Mouse (Mus musculus) c-Kit-positive CD71-positive TER-119-positive erythroid progenitor cells, embryonic 14.5 days (primary cell): ENCODE results near the gene U2af1.

Source experiments
- DNase-seq: peaks from one replicate; pipeline ENCODE4 v3.0.0-alpha.2; 2013; ENCODE audit warnings: low spot score

The U2af1 gene

GRCm38 (mm10) chr17:31660661-31661250, 2.1 kb upstream of the U2af1 start:
- DNase-seq = no peak

- no peak for DNase-seq
Measured at GRCm38 (mm10) chr17:31658136-31658467, 590 bp downstream of the U2af1 start.

- peak; percentile 22 for DNase-seq
Measured at GRCm38 (mm10) chr17:31657141-31657983, 1.3 kb downstream of the U2af1 start.

- no peak for DNase-seq
Measured at GRCm38 (mm10) chr17:31656682-31657081, 2.0 kb downstream of the U2af1 start.

GRCm38 (mm10) chr17:31655366-31655765, 3.3 kb downstream of the U2af1 start:
- DNase-seq = no peak

GRCm38 (mm10) chr17:31653277-31653676, 5.4 kb downstream of the U2af1 start:
- DNase-seq = no peak

GRCm38 (mm10) chr17:31652152-31652551, 6.5 kb downstream of the U2af1 start:
- DNase-seq = no peak

GRCm38 (mm10) chr17:31646199-31647002, 12.3 kb downstream of the U2af1 start:
- DNase-seq = no peak

- no peak for DNase-seq
Measured at GRCm38 (mm10) chr17:31642913-31643312, 15.8 kb downstream of the U2af1 start.

GRCm38 (mm10) chr17:31642331-31642730, 16.4 kb downstream of the U2af1 start:
- DNase-seq = no peak

- no peak for DNase-seq
Measured at GRCm38 (mm10) chr17:31639651-31640050, 19.0 kb downstream of the U2af1 start.

GRCm38 (mm10) chr17:31637866-31638570, 20.7 kb downstream of the U2af1 start:
- DNase-seq = no peak

GRCm38 (mm10) chr17:31636942-31637811, 21.5 kb downstream of the U2af1 start, which contains the start of gene Cbs:
Gene Cbs (minus strand): TSS chr17:31637238.
- no peak for DNase-seq

GRCm38 (mm10) chr17:31636277-31636941, 22.3 kb downstream of the U2af1 start:
- no peak for DNase-seq

GRCm38 (mm10) chr17:31635781-31636180, 22.9 kb downstream of the U2af1 start:
- DNase-seq = no peak

- no peak for DNase-seq
Measured at GRCm38 (mm10) chr17:31634896-31635295, 23.8 kb downstream of the U2af1 start.

GRCm38 (mm10) chr17:31633007-31633406, 25.7 kb downstream of the U2af1 start:
- no peak for DNase-seq

- DNase-seq = no peak
Measured at GRCm38 (mm10) chr17:31631081-31631800, 27.5 kb downstream of the U2af1 start.

- DNase-seq = no peak
Measured at GRCm38 (mm10) chr17:31627961-31628360, 30.7 kb downstream of the U2af1 start.

- no peak for DNase-seq
Measured at GRCm38 (mm10) chr17:31623101-31623500, 35.6 kb downstream of the U2af1 start.
